Mouse (Mus musculus): Measurements from ENCODE around the gene Ahdc1. TPM values are rescaled to one million over a fixed set of nuclear protein-coding genes. Genes with fewer than 3 reads are reported as not detected.

Gene Ahdc1
- total and polyA plus RNA-seq, 3 experiments = 1.6 to 19.9 (median 8.4) TPM

DNA sequence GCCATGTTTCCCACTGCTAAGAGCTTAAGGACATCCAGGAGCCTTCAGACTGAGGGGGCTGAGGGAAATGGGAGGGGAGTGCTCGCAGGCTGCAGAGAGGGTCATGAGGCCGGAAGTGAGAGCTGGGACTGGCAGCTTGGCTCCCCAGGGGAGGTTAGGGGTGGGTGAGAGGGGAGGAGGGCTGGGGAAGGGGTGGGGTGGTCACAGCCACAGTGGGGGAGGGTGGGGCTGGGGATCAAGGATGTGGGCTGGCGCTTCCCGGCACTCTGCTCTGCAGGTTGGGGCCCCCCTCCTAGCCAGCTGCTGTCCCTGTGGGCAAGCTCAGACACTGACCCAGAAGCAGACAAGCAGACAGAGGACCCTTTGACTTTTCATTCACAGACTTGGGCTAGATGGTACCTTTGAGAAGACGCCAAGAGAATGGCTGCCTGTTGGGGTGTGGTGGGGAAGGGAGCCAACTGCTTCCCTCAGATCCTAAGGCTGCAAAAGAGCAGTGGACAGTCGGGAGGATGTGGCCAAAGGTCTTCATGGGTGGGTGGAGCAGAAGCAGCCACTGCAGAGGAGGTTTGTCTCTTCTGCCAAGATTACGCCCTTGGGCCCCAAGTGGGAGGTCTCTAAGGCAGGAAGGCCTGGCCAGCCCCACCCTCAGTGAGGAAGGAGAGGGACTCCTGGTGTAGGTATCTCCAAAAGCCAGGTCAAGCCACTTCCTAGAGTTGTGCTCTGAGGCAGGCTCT lies 46.5 kb downstream of the Ahdc1 start:
- Histone ChIP-seq H3K27ac (ENCODE audit: insufficient read depth, low read depth) (peak overlapping the region; percentile 78), H3K9ac (ENCODE audit: insufficient read depth, low read depth) (peak overlapping the region; percentile 27; the same call in 1 of the 2 replicates), H3K27me3 (replicated peaks) (no peaks in the 10 kb centered on the region), H3K9me3 (replicated peaks; ENCODE audit: low read length) (no peaks in the 10 kb centered on the region), H3K4me3 (replicated peaks in 1 of 3; ENCODE audit: low read depth in 2 of 3, low read length in 2 of 3, poor library complexity in 1 of 3) (peak overlapping the region in 1 of 3 experiments; percentile 21), H3K4me2 (ENCODE audit: insufficient read depth, low read depth, poor library complexity, severe bottlenecking) (peak overlapping the region; percentile 43), H3K36me3 (replicated peaks in 1 of 2; ENCODE audit: control insufficient read depth in 1 of 2, insufficient read depth in 1 of 2, low read length in 1 of 2) (peaks cover 17 to 75% of the 10 kb centered on the region in 2 experiments), H3K79me2 (replicated peaks; ENCODE audit: control insufficient read depth, extremely low read depth, insufficient read depth, poor library complexity, severe bottlenecking) (no peaks in the 10 kb centered on the region), H3K4me1 (ENCODE audit: control insufficient read depth in 1 of 2, insufficient read depth in 2 of 2) (peaks cover 23 to 60% of the 10 kb centered on the region in 2 experiments)
- DNase-seq (ENCODE audit: extremely low read depth) = peak; percentile 56
- in situ Hi-C loops (cut with MboI; ENCODE audit: low pct_ligation_motif_present, low pct_unique_long_range_greater_than_20kb, low sequenced_read_pairs) (no loop called here), dilution Hi-C loops (cut with MboI; ENCODE audit: extremely low pct_ligation_motif_present, extremely low pct_unique_long_range_greater_than_20kb, low sequenced_read_pairs) (no loop called here)
- TF ChIP-seq MAFK (IDR thresholded peaks at IDR 0.05; ENCODE audit: insufficient replicate concordance, low read length) (no peak), NELFE (IDR thresholded peaks at IDR 0.05; ENCODE audit: low read depth, low read length) (0 out of 2 replicates have a peak, but pooled peaks have one; percentile 34), MXI1 (IDR thresholded peaks at IDR 0.05; ENCODE audit: low read depth, low read length) (no peak), USF1 (IDR thresholded peaks at IDR 0.05; ENCODE audit: low read depth, low read length) (peak; percentile 47), POLR2A (IDR thresholded peaks at IDR 0.05; ENCODE audit: low read depth, low read length) (peak; percentile 41; the same call in 1 of the 2 replicates), IRF4 (IDR thresholded peaks at IDR 0.05; ENCODE audit: low read depth, low read length) (0 out of 2 replicates have a peak, but pooled peaks have one; percentile 16), ELF1 (IDR thresholded peaks at IDR 0.05; ENCODE audit: low read depth, low read length) (peak; percentile 83), MAZ (IDR thresholded peaks at IDR 0.05; ENCODE audit: low read depth, low read length) (0 out of 2 replicates have a peak, but pooled peaks have one; percentile 39)

- H3K36me3 ChIP-seq (replicated peaks in 1 of 2; ENCODE audit: control insufficient read depth in 1 of 2, insufficient read depth in 1 of 2, low read length in 1 of 2) = peaks cover 22 to 76% of the 10 kb centered on the region in 2 experiments
- in situ Hi-C loops (cut with MboI; ENCODE audit: low pct_ligation_motif_present, low pct_unique_long_range_greater_than_20kb, low sequenced_read_pairs) (no loop called here), dilution Hi-C loops (cut with MboI; ENCODE audit: extremely low pct_ligation_motif_present, extremely low pct_unique_long_range_greater_than_20kb, low sequenced_read_pairs) (no loop called here)
- TF ChIP-seq ELF1 (IDR thresholded peaks at IDR 0.05; ENCODE audit: low read depth, low read length) (no peak), JUN (IDR thresholded peaks at IDR 0.05; ENCODE audit: insufficient read depth, low read depth, low read length) (no peak), MYC (IDR thresholded peaks at IDR 0.05; ENCODE audit: low read depth, low read length) (no peak), NELFE (IDR thresholded peaks at IDR 0.05; ENCODE audit: low read depth, low read length) (no peak), HCFC1 (IDR thresholded peaks at IDR 0.05; ENCODE audit: low read depth, low read length) (no peak), SIN3A (IDR thresholded peaks at IDR 0.05; ENCODE audit: low read length) (no peak), RCOR1 (conservative IDR thresholded peaks at IDR 0.05; ENCODE audit: low read depth, low read length) (no peak), POLR2A (IDR thresholded peaks at IDR 0.05; ENCODE audit: low read depth, low read length) (no peak), MAFK (IDR thresholded peaks at IDR 0.05; ENCODE audit: insufficient replicate concordance, low read length) (no peak), MAX (IDR thresholded peaks at IDR 0.05; ENCODE audit: low read length) (no peak), ETS1 (conservative IDR thresholded peaks at IDR 0.05; ENCODE audit: low read depth, low read length) (no peak), ZMIZ1 (IDR thresholded peaks at IDR 0.05; ENCODE audit: low read depth, low read length) (no peak), USF2 (conservative IDR thresholded peaks at IDR 0.05; ENCODE audit: low read depth, low read length) (no peak), TCF12 (IDR thresholded peaks at IDR 0.05; ENCODE audit: low read depth, low read length) (no peak)
- H3K27me3 ChIP-seq (replicated peaks) = no peaks in the 10 kb centered on the region
- H3K79me2 ChIP-seq (replicated peaks; ENCODE audit: control insufficient read depth, extremely low read depth, insufficient read depth, poor library complexity, severe bottlenecking) = no peaks in the 10 kb centered on the region
- no peak overlapping the region for H3K9ac ChIP-seq (ENCODE audit: insufficient read depth, low read depth)
- DNase-seq (ENCODE audit: extremely low read depth) = no peak
- no peak overlapping the region for H3K4me3 ChIP-seq (replicated peaks in 1 of 3; ENCODE audit: low read depth in 2 of 3, low read length in 2 of 3, poor library complexity in 1 of 3)
- H3K4me1 ChIP-seq (ENCODE audit: control insufficient read depth in 1 of 2, insufficient read depth in 2 of 2) = peaks cover 23 to 54% of the 10 kb centered on the region in 2 experiments
- no peaks in the 10 kb centered on the region for H3K9me3 ChIP-seq (replicated peaks; ENCODE audit: low read length)
- H3K27ac ChIP-seq (ENCODE audit: insufficient read depth, low read depth) = peak overlapping the region; percentile 69; the same call in 1 of the 2 replicates
- H3K4me2 ChIP-seq (ENCODE audit: insufficient read depth, low read depth, poor library complexity, severe bottlenecking) = peak overlapping the region; percentile 43; the same call in 1 of the 2 replicates
Observed at GRCm38 (mm10) chr4:133058123-133058453, 47.0 kb downstream of the Ahdc1 start.
